Mouse (Mus musculus) limb, embryonic 10.5 days (tissue): ENCODE measurements at regions not wholly inside any gene's neighbourhood (a gene's known extent, or its start where the extent isn't known, plus 50 kb on each side); places are given as distances from the start of the nearest gene placed in this dataset.

Source experiments
- DNase-seq: peaks from one replicate; pipeline ENCODE4 v3.0.0-alpha.2; 2017; ENCODE audit warnings: low spot score
- H3K27ac ChIP-seq: fragments of 300-500 bp; sonication (generic); 2 replicates; pipeline ENCODE4 v1.5.1; 2016; ENCODE audit warnings: mild to moderate bottlenecking
- H3K27me3 ChIP-seq: fragments of 300-500 bp; sonication (generic); 2 replicates; pipeline ENCODE4 v1.6.1; 2016; ENCODE audit warnings: low read depth, mild to moderate bottlenecking; ENCODE audit not compliant: poor library complexity, severe bottlenecking
- H3K36me3 ChIP-seq: fragments of 300-500 bp; sonication (generic); 2 replicates; pipeline ENCODE4 v1.6.1; 2016; ENCODE audit warnings: mild to moderate bottlenecking, moderate library complexity
- H3K4me1 ChIP-seq: fragments of 300-500 bp; sonication (generic); 2 replicates; pipeline ENCODE4 v1.6.1; 2016
- H3K4me3 ChIP-seq: fragments of 300-500 bp; sonication (generic); 2 replicates; pipeline ENCODE4 v1.5.1; 2016; ENCODE audit warnings: mild to moderate bottlenecking, moderate library complexity
- H3K9me3 ChIP-seq: fragments of 300-500 bp; sonication (generic); replicated peaks from 2 replicates; pipeline ENCODE4 v1.6.1; 2016; ENCODE audit warnings: mild to moderate bottlenecking
- WGBS: fragments of 180-500 bp; shearing (Covaris S2); methylation state at CpG from one replicate; pipeline ENCODE4 v1.1.7; 2016; 5-methylcytosine and 5-hydroxymethylcytosine counted together

GRCm38 (mm10) chr1:13927964-13928363, 2165.2 kb downstream of the 4930444P10Rik start:
- H3K36me3 ChIP-seq, result no peaks in the 10 kb centered on the region
- 40% methylated on average over 2 of the region's 2 CpGs for WGBS
- H3K27me3 ChIP-seq, result no peaks in the 10 kb centered on the region
- no peaks in the 10 kb centered on the region for H3K9me3 ChIP-seq
- no peak overlapping the region for H3K27ac ChIP-seq
- peaks cover 21% of the 10 kb centered on the region for H3K4me1 ChIP-seq
- peak; percentile 32 for DNase-seq
- no peak overlapping the region for H3K4me3 ChIP-seq

DNA sequence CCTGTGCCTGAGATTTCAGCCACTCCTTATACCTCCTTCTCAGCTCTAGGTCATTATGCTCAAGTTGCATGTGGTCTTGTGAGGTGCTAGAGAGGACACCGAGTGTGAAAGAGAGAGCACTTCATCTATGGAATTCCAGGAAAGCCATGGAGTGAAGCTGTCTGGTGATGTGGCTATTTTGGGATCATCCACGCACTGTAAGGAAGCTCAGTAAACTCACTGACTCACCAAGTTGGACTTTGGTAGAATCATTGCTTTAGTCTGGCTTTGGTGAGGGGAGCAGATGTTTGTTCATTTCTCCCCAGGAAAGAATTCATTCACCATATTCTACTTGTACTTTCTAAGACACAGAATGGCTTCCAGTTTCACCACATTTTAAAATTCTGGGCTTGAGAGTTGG, 2167.1 kb downstream of the 4930444P10Rik start:
- H3K27me3 ChIP-seq, result no peaks in the 10 kb centered on the region
- H3K4me1 ChIP-seq, result peaks cover 10% of the 10 kb centered on the region
- 93% methylated on average over 2 of the region's 2 CpGs for WGBS
- H3K9me3 ChIP-seq, result no peaks in the 10 kb centered on the region
- no peak overlapping the region for H3K4me3 ChIP-seq
- no peak overlapping the region for H3K27ac ChIP-seq
- H3K36me3 ChIP-seq, result no peaks in the 10 kb centered on the region
- no peak for DNase-seq

DNA sequence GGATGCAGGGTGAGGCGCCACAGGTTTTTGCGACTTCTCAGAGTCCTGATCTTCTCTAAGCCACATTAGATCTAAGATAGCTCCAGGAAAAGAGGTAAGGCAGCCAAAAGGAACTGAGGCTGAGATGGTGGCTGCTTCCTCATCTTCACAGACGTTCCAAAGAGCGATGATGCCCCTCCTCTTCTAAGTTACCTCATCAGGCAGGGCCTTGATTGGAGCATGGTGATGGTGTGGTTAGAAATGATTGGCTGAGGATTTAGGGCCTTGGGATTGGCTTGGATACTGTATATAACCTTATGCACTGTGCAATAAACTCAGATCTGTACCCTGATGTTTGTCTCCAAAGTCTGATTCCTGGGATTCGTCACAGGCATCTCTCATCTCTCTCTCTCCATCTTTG, 2177.9 kb downstream of the 4930444P10Rik start:
- Histone ChIP-seq H3K27me3 (no peaks in the 10 kb centered on the region), H3K4me1 (peaks cover 6% of the 10 kb centered on the region; the same call in 1 of the 2 replicates), H3K9me3 (no peaks in the 10 kb centered on the region), H3K36me3 (no peaks in the 10 kb centered on the region), H3K27ac (no peak overlapping the region), H3K4me3 (no peak overlapping the region)
- WGBS, result 87% methylated on average over 5 of the region's 5 CpGs
- DNase-seq, result no peak

- no peaks in the 10 kb centered on the region for H3K36me3 ChIP-seq
- no peaks in the 10 kb centered on the region for H3K9me3 ChIP-seq
- 97% methylated on average over 2 of the region's 2 CpGs for WGBS
- H3K27me3 ChIP-seq, result no peaks in the 10 kb centered on the region
- no peak overlapping the region for H3K27ac ChIP-seq
- DNase-seq, result no peak
- no peak overlapping the region for H3K4me3 ChIP-seq
- H3K4me1 ChIP-seq, result peaks cover 8% of the 10 kb centered on the region
These were observed 2214.0 kb downstream of the 4930444P10Rik start for GRCm38 (mm10) chr1:13879126-13879525.

DNA sequence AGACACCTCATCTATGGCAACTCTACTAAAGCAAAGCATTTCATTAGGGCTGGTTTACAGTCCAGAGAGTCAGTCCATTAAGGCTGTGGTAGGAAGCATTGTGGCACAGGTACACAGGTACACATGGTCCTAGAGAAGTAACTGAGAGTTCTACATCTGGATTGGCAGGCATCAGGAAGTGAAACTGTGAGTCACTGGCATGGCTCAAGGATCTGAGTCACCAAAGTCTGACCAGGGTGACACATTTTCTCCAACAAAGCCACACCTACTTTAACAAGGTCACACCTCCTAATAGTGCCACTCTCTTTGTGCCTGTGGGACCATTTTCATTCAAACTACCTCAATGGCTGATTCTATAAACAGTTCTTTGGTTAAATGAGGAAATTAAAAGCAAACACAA, 2219.2 kb downstream of the 4930444P10Rik start:
- Histone ChIP-seq H3K36me3 (no peaks in the 10 kb centered on the region), H3K27me3 (no peaks in the 10 kb centered on the region), H3K27ac (no peak overlapping the region), H3K4me1 (no peaks in the 10 kb centered on the region), H3K9me3 (no peaks in the 10 kb centered on the region), H3K4me3 (no peak overlapping the region)
- no peak for DNase-seq

GRCm38 (mm10) chr1:13872536-13872935, 2220.6 kb downstream of the 4930444P10Rik start:
- Histone ChIP-seq H3K4me1 (no peaks in the 10 kb centered on the region), H3K36me3 (no peaks in the 10 kb centered on the region), H3K9me3 (no peaks in the 10 kb centered on the region), H3K4me3 (no peak overlapping the region), H3K27me3 (no peaks in the 10 kb centered on the region), H3K27ac (no peak overlapping the region)
- DNase-seq, result no peak

GRCm38 (mm10) chr1:13870631-13871286, 2222.4 kb downstream of the 4930444P10Rik start:
- no peaks in the 10 kb centered on the region for H3K4me1 ChIP-seq
- H3K36me3 ChIP-seq, result no peaks in the 10 kb centered on the region
- H3K27me3 ChIP-seq, result no peaks in the 10 kb centered on the region
- 93% methylated on average over 3 of the region's 3 CpGs for WGBS
- no peak overlapping the region for H3K4me3 ChIP-seq
- DNase-seq, result no peak
- H3K27ac ChIP-seq, result no peak overlapping the region
- no peaks in the 10 kb centered on the region for H3K9me3 ChIP-seq

DNA sequence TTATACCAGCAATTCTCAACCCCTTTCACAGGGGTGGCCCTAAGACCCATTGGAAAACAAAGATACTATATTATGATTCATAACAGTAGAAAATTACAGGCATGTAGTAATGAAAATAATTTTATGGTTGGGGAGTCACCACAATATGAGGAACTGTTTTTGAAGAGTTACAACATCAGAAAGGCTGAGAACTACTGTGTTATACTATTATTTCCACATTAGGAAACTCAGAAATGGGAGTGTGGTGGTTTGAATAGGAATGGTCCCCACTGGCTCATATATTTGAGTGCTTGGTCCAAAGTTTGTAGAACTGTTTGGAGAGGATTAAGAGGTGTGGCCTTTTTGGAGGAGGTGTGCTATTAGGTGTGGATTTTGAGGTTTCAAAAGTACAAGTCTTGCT, 2227.4 kb downstream of the 4930444P10Rik start:
- H3K27ac ChIP-seq, result no peak overlapping the region
- no peaks in the 10 kb centered on the region for H3K9me3 ChIP-seq
- no peak overlapping the region for H3K4me3 ChIP-seq
- no peaks in the 10 kb centered on the region for H3K36me3 ChIP-seq
- no peak for DNase-seq
- H3K4me1 ChIP-seq, result peaks cover 37% of the 10 kb centered on the region
- H3K27me3 ChIP-seq, result no peaks in the 10 kb centered on the region; the same call in 1 of the 2 replicates

DNA sequence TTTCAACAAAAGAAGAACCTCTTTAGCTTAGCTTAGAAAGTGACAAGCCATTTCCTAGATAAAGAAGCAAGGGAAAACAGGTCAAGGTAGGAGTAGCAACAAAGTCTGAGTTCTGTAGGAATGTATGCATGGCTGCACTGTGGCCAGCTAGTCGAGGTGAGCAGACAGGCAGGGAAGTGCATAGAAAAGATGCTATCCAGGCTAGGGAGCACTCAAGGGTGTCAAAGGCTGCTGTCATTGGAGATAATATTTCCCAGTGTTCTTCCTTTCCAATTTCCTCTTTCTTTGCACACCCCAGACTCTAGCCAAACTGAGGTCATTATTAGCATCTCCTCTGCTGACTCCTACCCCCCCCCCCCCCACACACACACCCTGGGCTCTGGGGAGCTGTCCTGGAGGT, 2229.4 kb downstream of the 4930444P10Rik start:
- H3K4me1 ChIP-seq, result peaks cover 57% of the 10 kb centered on the region
- 0 out of 2 replicates have a peak overlapping the region, but pooled peaks have one; percentile 25 for H3K27ac ChIP-seq
- no peaks in the 10 kb centered on the region; the same call in 1 of the 2 replicates for H3K27me3 ChIP-seq
- 56% methylated on average over 1 of the region's 1 CpGs for WGBS
- no peaks in the 10 kb centered on the region for H3K36me3 ChIP-seq
- H3K9me3 ChIP-seq, result no peaks in the 10 kb centered on the region
- H3K4me3 ChIP-seq, result no peak overlapping the region
- no peak for DNase-seq

DNA sequence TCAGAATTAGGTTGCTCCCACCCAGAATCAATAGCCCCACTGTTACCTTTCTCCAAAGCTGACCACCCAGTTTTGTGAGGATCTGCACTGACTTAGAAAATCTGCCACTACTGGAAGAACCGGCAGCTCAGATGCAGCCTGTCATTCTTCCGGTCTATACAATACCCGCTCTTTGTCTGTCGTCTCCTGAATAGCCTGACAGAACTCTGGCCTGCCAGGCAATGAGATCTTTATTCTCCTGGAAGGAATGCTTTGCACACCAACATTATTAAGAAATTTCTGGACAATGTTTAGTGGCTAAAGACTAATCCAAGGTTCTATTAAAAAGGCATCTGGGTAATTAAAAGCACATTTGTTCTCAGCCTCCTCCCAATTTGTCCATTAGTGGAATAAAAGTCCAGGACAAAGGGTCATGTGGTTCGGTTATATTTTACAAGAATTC, 2232.0 kb downstream of the 4930444P10Rik start:
- Histone ChIP-seq H3K36me3 (no peaks in the 10 kb centered on the region), H3K27ac (peak overlapping the region; percentile 56), H3K27me3 (no peaks in the 10 kb centered on the region; the same call in 1 of the 2 replicates), H3K9me3 (no peaks in the 10 kb centered on the region), H3K4me3 (no peak overlapping the region), H3K4me1 (peaks cover 76% of the 10 kb centered on the region)
- DNase-seq, result no peak
- WGBS, result 37% methylated on average over 5 of the region's 5 CpGs

- no peaks in the 10 kb centered on the region; the same call in 1 of the 2 replicates for H3K27me3 ChIP-seq
- H3K4me3 ChIP-seq, result no peak overlapping the region
- H3K9me3 ChIP-seq, result no peaks in the 10 kb centered on the region
- no peaks in the 10 kb centered on the region for H3K36me3 ChIP-seq
- DNase-seq, result no peak
- 67% methylated on average over 3 of the region's 3 CpGs for WGBS
- H3K4me1 ChIP-seq, result peaks cover 78% of the 10 kb centered on the region
- H3K27ac ChIP-seq, result peak overlapping the region; percentile 56
These were observed 2232.7 kb downstream of the 4930444P10Rik start for GRCm38 (mm10) chr1:13860469-13860868.

DNA sequence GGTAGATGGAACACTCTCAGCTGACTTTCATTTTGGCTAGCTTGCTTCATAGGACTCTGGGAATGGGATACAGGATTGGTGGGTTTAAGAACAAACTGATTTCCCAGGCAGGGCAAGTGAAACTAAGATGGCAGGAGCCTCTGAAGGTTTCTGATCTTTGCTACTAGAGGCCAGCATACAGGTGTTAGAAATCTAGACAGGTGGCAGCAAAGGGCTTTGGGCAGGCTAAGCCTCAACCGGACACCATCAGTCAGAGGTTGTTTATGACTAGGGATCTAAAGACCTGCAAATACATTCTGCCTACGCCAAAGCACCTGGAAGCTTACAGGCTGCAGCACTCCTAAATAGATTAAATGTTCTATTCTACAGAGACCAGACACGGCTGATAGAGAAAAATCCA, 2233.4 kb downstream of the 4930444P10Rik start:
- H3K27ac ChIP-seq, result peak overlapping the region; percentile 32; the same call in 1 of the 2 replicates
- H3K4me1 ChIP-seq, result peaks cover 81% of the 10 kb centered on the region
- H3K27me3 ChIP-seq, result no peaks in the 10 kb centered on the region; the same call in 1 of the 2 replicates
- H3K36me3 ChIP-seq, result no peaks in the 10 kb centered on the region
- no peak overlapping the region for H3K4me3 ChIP-seq
- DNase-seq, result no peak
- H3K9me3 ChIP-seq, result no peaks in the 10 kb centered on the region
- 36% methylated on average over 3 of the region's 3 CpGs for WGBS

DNA sequence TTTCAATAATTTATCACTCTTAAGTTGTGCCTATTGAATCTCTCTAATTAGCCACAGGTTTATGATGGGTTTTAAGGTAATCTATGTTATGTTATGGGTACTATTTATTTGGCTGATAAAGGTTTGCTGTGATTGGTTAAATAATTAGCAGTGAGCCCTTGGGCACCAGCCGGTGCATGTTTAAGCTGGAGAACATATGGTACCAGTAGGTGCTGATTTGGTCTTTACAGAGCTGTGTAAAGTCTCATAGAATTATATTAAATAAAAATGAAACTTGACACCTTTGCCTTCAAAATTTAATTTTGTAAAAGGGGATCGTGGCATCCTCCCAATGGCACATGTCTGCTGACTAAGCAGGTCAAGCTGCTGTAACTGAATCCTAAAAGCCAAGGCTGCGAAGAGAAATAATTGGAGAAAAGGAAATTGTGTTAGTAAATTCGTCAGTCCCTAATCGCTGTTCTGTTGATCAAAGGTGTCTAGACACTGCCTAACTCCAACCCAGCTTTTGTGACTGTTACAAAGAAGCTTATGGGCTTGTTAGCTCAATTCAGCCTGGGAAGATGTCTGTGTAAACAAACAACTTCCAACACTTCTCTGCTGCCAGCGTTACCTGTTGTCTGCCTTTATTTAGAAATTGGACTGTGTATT, 2234.6 kb downstream of the 4930444P10Rik start:
- Histone ChIP-seq H3K9me3 (no peaks in the 10 kb centered on the region), H3K4me3 (no peak overlapping the region), H3K27me3 (no peaks in the 10 kb centered on the region), H3K4me1 (peaks cover 69% of the 10 kb centered on the region), H3K36me3 (no peaks in the 10 kb centered on the region), H3K27ac (peak overlapping the region; percentile 14; the same call in 1 of the 2 replicates)
- 40% methylated on average over 6 of the region's 6 CpGs for WGBS
- DNase-seq, result no peak
